Mouse (Mus musculus) MEL (cell line): ENCODE measurements around the gene Myo18a.

ENCODE experiments used
- CTCF ChIP-seq, 3 experiments: IDR thresholded peaks in 2 of 3; conservative IDR thresholded peaks in 1 of 3; 2 replicates each; pipeline ENCODE4 v1.5.1; 2011 to 2012; ENCODE audit warnings: low read length in 3 of 3, low read depth in 2 of 3, mild to moderate bottlenecking in 2 of 3, improper control_type of control experiment in 1 of 3, inconsistent platforms in 1 of 3, mixed read lengths in 1 of 3, moderate library complexity in 1 of 3; ENCODE audit not compliant: control insufficient read depth in 1 of 3, insufficient read depth in 1 of 3, poor library complexity in 1 of 3, severe bottlenecking in 1 of 3
- ELF1 ChIP-seq: IDR thresholded peaks from 2 replicates; pipeline ENCODE4 v1.6.1; 2014; ENCODE audit warnings: low read depth, mild to moderate bottlenecking, inconsistent platforms, low read length, improper control_type of control experiment, moderate library complexity
- EP300 ChIP-seq, 2 experiments: IDR thresholded peaks; 2 replicates each; pipeline ENCODE4 v1.6.1; 2011; ENCODE audit warnings: improper control_type of control experiment in 2 of 2, low read length in 2 of 2, low read depth in 1 of 2, mild to moderate bottlenecking in 1 of 2
- GATA1 ChIP-seq: IDR thresholded peaks from 2 replicates; pipeline ENCODE4 v1.6.1; 2011; ENCODE audit warnings: low read depth, low read length, improper control_type of control experiment
- POLR2A ChIP-seq, 2 experiments: IDR thresholded peaks; 2 replicates each; pipeline ENCODE4 v1.6.1; 2011 to 2012; ENCODE audit warnings: low read length in 2 of 2, mild to moderate bottlenecking in 2 of 2, control low read depth in 1 of 2, improper control_type of control experiment in 1 of 2, low read depth in 1 of 2, moderate library complexity in 1 of 2; ENCODE audit not compliant: control insufficient read depth in 1 of 2, insufficient read depth in 1 of 2, poor library complexity in 1 of 2
- TAL1 ChIP-seq: IDR thresholded peaks from 2 replicates; pipeline ENCODE4 v1.6.1; 2012; ENCODE audit warnings: mild to moderate bottlenecking, inconsistent platforms, low read length, moderate library complexity, mixed read lengths
- TBP ChIP-seq: IDR thresholded peaks from 2 replicates; pipeline ENCODE4 v1.8.0; 2011; ENCODE audit warnings: low read depth, low read length, improper control_type of control experiment
- TCF12 ChIP-seq: IDR thresholded peaks from 2 replicates; pipeline ENCODE4 v1.6.1; 2014; ENCODE audit warnings: low read depth, mild to moderate bottlenecking, inconsistent platforms, low read length, improper control_type of control experiment, moderate library complexity
- ZMIZ1 ChIP-seq: IDR thresholded peaks from 2 replicates; pipeline ENCODE4 v1.6.1; 2012; ENCODE audit warnings: low read depth, mild to moderate bottlenecking, inconsistent platforms, low read length, improper control_type of control experiment, moderate library complexity

GRCm38 (mm10) chr11:77793238-77793930, 30.3 kb downstream of the Myo18a start:
- peak; percentile 88 for TF ChIP-seq TBP
- TF ChIP-seq POLR2A (IDR thresholded peaks at IDR 0.05; ENCODE audit: control insufficient read depth in 1 of 2, insufficient read depth in 1 of 2, low read depth in 1 of 2, low read length in 2 of 2, poor library complexity in 1 of 2), result peak; percentile 80 to 99
- peak; percentile 93 to 100 (median 98); a peak in 5 of 6 replicates for TF ChIP-seq CTCF (IDR thresholded peaks at IDR 0.05 in 2 of 3, conservative IDR thresholded peaks at IDR 0.05 in 1 of 3; ENCODE audit: control insufficient read depth in 1 of 3, insufficient read depth in 1 of 3, low read depth in 2 of 3, low read length in 3 of 3, poor library complexity in 1 of 3, severe bottlenecking in 1 of 3)
- TF ChIP-seq TCF12, result peak; percentile 59; the same call in 1 of the 2 replicates
- peak; percentile 38; the same call in 1 of the 2 replicates for TF ChIP-seq GATA1
- TF ChIP-seq ZMIZ1, result peak; percentile 73
- no peak; a peak in 2 of 4 replicates for TF ChIP-seq EP300 (IDR thresholded peaks at IDR 0.05; ENCODE audit: low read depth in 1 of 2, low read length in 2 of 2)
- TF ChIP-seq ELF1, result peak; percentile 99
- no peak for TF ChIP-seq TAL1
